Mouse (Mus musculus) lung, postnatal 0 days (tissue): ENCODE results near the gene Ggt1. TPM values are rescaled to one million over a fixed set of nuclear protein-coding genes. Genes with fewer than 3 reads are reported as not detected.
A peak's percentile ranks its signal among the peaks of the same experiment; 100 is the strongest.

Source experiments
- ATAC-seq: fragments of 200-750 bp; cut with Nextera tagmentation; 2 replicates; pipeline ENCODE4 v1.8.0; 2017; ENCODE audit warnings: moderate library complexity
- DNase-seq: peaks from one replicate; pipeline ENCODE4 v3.0.0-alpha.2; 2016; ENCODE audit warnings: low spot score
- H3K27ac ChIP-seq: fragments of 300-500 bp; sonication (generic); 2 replicates; pipeline ENCODE4 v1.5.1; 2014; ENCODE audit warnings: antibody characterized with exemption, mild to moderate bottlenecking, low read length, mixed read lengths
- H3K27me3 ChIP-seq: fragments of 300-500 bp; sonication (generic); replicated peaks from 2 replicates; pipeline ENCODE4 v1.6.1; 2014; ENCODE audit warnings: low read length, mixed read lengths; ENCODE audit not compliant: insufficient read depth
- H3K36me3 ChIP-seq: fragments of 300-500 bp; sonication (generic); 2 replicates; pipeline ENCODE4 v1.6.1; 2014; ENCODE audit warnings: low read length, mixed read lengths; ENCODE audit not compliant: insufficient read depth
- H3K4me1 ChIP-seq: fragments of 300-500 bp; sonication (generic); 2 replicates; pipeline ENCODE4 v1.6.1; 2014; ENCODE audit warnings: antibody characterized with exemption, low read depth, low read length, mixed read lengths; ENCODE audit not compliant: insufficient read depth
- H3K4me2 ChIP-seq: fragments of 300-500 bp; sonication (generic); replicated peaks from 2 replicates; pipeline ENCODE4 v1.6.1; 2014; ENCODE audit warnings: low read depth, mild to moderate bottlenecking, low read length, moderate library complexity, mixed read lengths
- H3K4me3 ChIP-seq: fragments of 300-500 bp; sonication (generic); 2 replicates; pipeline ENCODE4 v1.5.1; 2014; ENCODE audit warnings: low read depth, low read length
- H3K9ac ChIP-seq: fragments of 300-500 bp; sonication (generic); replicated peaks from 2 replicates; pipeline ENCODE4 v1.6.1; 2014; ENCODE audit warnings: low read depth, mild to moderate bottlenecking
- H3K9me3 ChIP-seq: fragments of 300-500 bp; sonication (generic); 2 replicates; pipeline ENCODE4 v1.6.1; 2016; ENCODE audit warnings: low read length, mixed read lengths
- CTCF ChIP-seq: IDR thresholded peaks from 2 replicates; pipeline ENCODE4 v1.5.1; 2016; ENCODE audit warnings: antibody characterized with exemption, mild to moderate bottlenecking
- EP300 ChIP-seq: IDR thresholded peaks from 2 replicates; pipeline ENCODE4 v1.6.1; 2016; ENCODE audit warnings: antibody characterized with exemption, mild to moderate bottlenecking, control low read depth
- WGBS: fragments of 180-500 bp; shearing (Covaris S2); extraction: QIAGEN DNeasy Blood & Tissue Kit; methylation state at CpG from one replicate; pipeline ENCODE4 v1.1.7; 2014; 5-methylcytosine and 5-hydroxymethylcytosine counted together
- polyA plus RNA-seq: library from polyadenylated mRNA; unstranded; fragments of >200 nt; fragmentation: Nextera tagmentation; extraction: Ambion mirVana; gene quantifications from 2 replicates; pipeline ENCODE4 v1.2.1, GENCODE M21; 2015

Ggt1 gene
- polyA plus RNA-seq, 1 experiment from 2014 or later, result 0.42 TPM

GRCm38 (mm10) chr10:75548486-75548885 is 12.9 kb upstream of the Ggt1 start:
- ATAC-seq (peak; percentile 47), DNase-seq (peak; percentile 53)
- no peak overlapping the region for H3K4me2 ChIP-seq
- peaks cover 14% of the 10 kb centered on the region; the same call in 1 of the 2 replicates for H3K4me1 ChIP-seq
- TF ChIP-seq EP300, result no peak
- 0 out of 2 replicates have a peak, but pooled peaks have one; percentile 3 for TF ChIP-seq CTCF
- no peak overlapping the region for H3K27ac ChIP-seq
- 31% methylated on average over 14 of the region's 14 CpGs for WGBS
- H3K36me3 ChIP-seq, result no peaks in the 10 kb centered on the region
- no peaks in the 10 kb centered on the region for H3K27me3 ChIP-seq
- H3K9ac ChIP-seq, result no peak overlapping the region
- no peak overlapping the region for H3K4me3 ChIP-seq
- H3K9me3 ChIP-seq, result no peaks in the 10 kb centered on the region; the same call in 1 of the 2 replicates

GRCm38 (mm10) chr10:75549886-75550285 is 11.5 kb upstream of the Ggt1 start:
- WGBS, result 36% methylated on average over 7 of the region's 7 CpGs
- Histone ChIP-seq H3K27me3 (no peaks in the 10 kb centered on the region), H3K9me3 (no peaks in the 10 kb centered on the region; the same call in 1 of the 2 replicates), H3K4me1 (peaks cover 14% of the 10 kb centered on the region; the same call in 1 of the 2 replicates), H3K27ac (no peak overlapping the region), H3K36me3 (no peaks in the 10 kb centered on the region), H3K4me3 (no peak overlapping the region), H3K9ac (no peak overlapping the region), H3K4me2 (no peak overlapping the region)
- ATAC-seq (peak; percentile 47), DNase-seq (peak; percentile 77)
- TF ChIP-seq CTCF, result no peak
- 0 out of 2 replicates have a peak, but pooled peaks have one; percentile 19 for TF ChIP-seq EP300

GRCm38 (mm10) chr10:75551175-75551574 is 10.2 kb upstream of the Ggt1 start:
- WGBS, result 16% methylated on average over 12 of the region's 12 CpGs
- ATAC-seq (peak; percentile 65), DNase-seq (peak; percentile 79)
- Histone ChIP-seq H3K27me3 (no peaks in the 10 kb centered on the region), H3K36me3 (no peaks in the 10 kb centered on the region), H3K9me3 (no peaks in the 10 kb centered on the region), H3K27ac (no peak overlapping the region), H3K9ac (no peak overlapping the region), H3K4me2 (peak overlapping the region; percentile 12), H3K4me3 (no peak overlapping the region), H3K4me1 (peaks cover 14% of the 10 kb centered on the region; the same call in 1 of the 2 replicates)
- no peak for TF ChIP-seq EP300
- peak; percentile 50 for TF ChIP-seq CTCF

- H3K27ac ChIP-seq, result no peak overlapping the region
- no peak overlapping the region for H3K9ac ChIP-seq
- ATAC-seq, result no peak
- WGBS, result 80% methylated on average over 2 of the region's 2 CpGs
- DNase-seq, result no peak
- H3K4me2 ChIP-seq, result no peak overlapping the region
- H3K27me3 ChIP-seq, result no peaks in the 10 kb centered on the region
- no peaks in the 10 kb centered on the region for H3K36me3 ChIP-seq
- H3K4me1 ChIP-seq, result peaks cover 14% of the 10 kb centered on the region; the same call in 1 of the 2 replicates
- no peaks in the 10 kb centered on the region for H3K9me3 ChIP-seq
- no peak overlapping the region for H3K4me3 ChIP-seq
- TF ChIP-seq CTCF, result no peak
- no peak for TF ChIP-seq EP300
Measured at GRCm38 (mm10) chr10:75552106-75552505, 9.3 kb upstream of the Ggt1 start.

- 61% methylated on average over 13 of the region's 13 CpGs for WGBS
- Histone ChIP-seq H3K4me1 (peaks cover 14% of the 10 kb centered on the region; the same call in 1 of the 2 replicates), H3K9me3 (no peaks in the 10 kb centered on the region), H3K36me3 (no peaks in the 10 kb centered on the region), H3K9ac (no peak overlapping the region), H3K4me3 (no peak overlapping the region), H3K4me2 (no peak overlapping the region), H3K27me3 (no peaks in the 10 kb centered on the region), H3K27ac (no peak overlapping the region)
- DNase-seq (peak; percentile 68), ATAC-seq (peak; percentile 55)
- no peak for TF ChIP-seq EP300
- TF ChIP-seq CTCF, result no peak
Measured at GRCm38 (mm10) chr10:75552701-75553450, 8.5 kb upstream of the Ggt1 start.

GRCm38 (mm10) chr10:75554090-75554489 is 7.3 kb upstream of the Ggt1 start:
- no peak for TF ChIP-seq EP300
- TF ChIP-seq CTCF, result no peak
- Histone ChIP-seq H3K4me1 (peaks cover 7% of the 10 kb centered on the region; the same call in 1 of the 2 replicates), H3K27me3 (0 out of 2 replicates have a peak, but pooled peaks cover 2% of the 10 kb centered on the region), H3K9me3 (no peaks in the 10 kb centered on the region), H3K4me2 (no peak overlapping the region), H3K36me3 (no peaks in the 10 kb centered on the region), H3K4me3 (no peak overlapping the region), H3K27ac (no peak overlapping the region), H3K9ac (no peak overlapping the region)
- ATAC-seq (no peak), DNase-seq (peak; percentile 44)
- 88% methylated on average over 8 of the region's 8 CpGs for WGBS
